Mouse (Mus musculus) limb, embryonic 10.5 days (tissue): ENCODE measurements at regions not wholly inside any gene's neighbourhood (a gene's known extent, or its start where the extent isn't known, plus 50 kb on each side); places are given as distances from the start of the nearest gene placed in this dataset.

ENCODE experiments used
- DNase-seq: peaks from one replicate; pipeline ENCODE4 v3.0.0-alpha.2; 2017; ENCODE audit warnings: low spot score
- H3K27ac ChIP-seq: fragments of 300-500 bp; sonication (generic); 2 replicates; pipeline ENCODE4 v1.5.1; 2016; ENCODE audit warnings: mild to moderate bottlenecking
- H3K27me3 ChIP-seq: fragments of 300-500 bp; sonication (generic); 2 replicates; pipeline ENCODE4 v1.6.1; 2016; ENCODE audit warnings: low read depth, mild to moderate bottlenecking; ENCODE audit not compliant: poor library complexity, severe bottlenecking
- H3K36me3 ChIP-seq: fragments of 300-500 bp; sonication (generic); 2 replicates; pipeline ENCODE4 v1.6.1; 2016; ENCODE audit warnings: mild to moderate bottlenecking, moderate library complexity
- H3K4me1 ChIP-seq: fragments of 300-500 bp; sonication (generic); 2 replicates; pipeline ENCODE4 v1.6.1; 2016
- H3K4me3 ChIP-seq: fragments of 300-500 bp; sonication (generic); 2 replicates; pipeline ENCODE4 v1.5.1; 2016; ENCODE audit warnings: mild to moderate bottlenecking, moderate library complexity
- H3K9me3 ChIP-seq: fragments of 300-500 bp; sonication (generic); replicated peaks from 2 replicates; pipeline ENCODE4 v1.6.1; 2016; ENCODE audit warnings: mild to moderate bottlenecking
- WGBS: fragments of 180-500 bp; shearing (Covaris S2); methylation state at CpG from one replicate; pipeline ENCODE4 v1.1.7; 2016; 5-methylcytosine and 5-hydroxymethylcytosine counted together

DNA sequence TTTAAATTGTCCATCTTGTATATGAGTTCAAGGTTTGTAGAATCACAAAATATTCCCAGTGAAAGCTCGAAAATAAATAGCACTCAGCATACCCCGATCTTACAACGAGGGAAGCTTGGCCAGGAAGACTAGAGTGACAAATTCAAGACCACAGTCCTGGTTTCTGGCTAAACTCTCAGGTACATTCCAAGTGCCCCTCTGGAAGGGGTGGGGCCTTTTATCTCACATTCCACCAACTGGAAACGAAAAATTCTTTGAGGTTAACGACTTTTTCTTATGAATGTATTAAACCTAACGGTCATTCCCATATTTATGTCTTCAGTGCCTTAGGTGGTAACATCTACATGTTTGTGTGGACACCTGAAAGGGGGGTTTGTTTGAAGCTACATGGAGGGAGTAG is 50.8 kb upstream of the Spred1 start:
- Histone ChIP-seq H3K9me3 (no peaks in the 10 kb centered on the region), H3K27ac (no peak overlapping the region), H3K4me1 (no peaks in the 10 kb centered on the region), H3K36me3 (no peaks in the 10 kb centered on the region), H3K27me3 (no peaks in the 10 kb centered on the region), H3K4me3 (no peak overlapping the region)
- DNase-seq: no peak
- WGBS: 83% methylated on average over 6 of the region's 6 CpGs

- H3K27me3 ChIP-seq: no peaks in the 10 kb centered on the region
- no peaks in the 10 kb centered on the region for H3K4me1 ChIP-seq
- no peaks in the 10 kb centered on the region for H3K36me3 ChIP-seq
- DNase-seq: no peak
- H3K9me3 ChIP-seq: no peaks in the 10 kb centered on the region
- H3K27ac ChIP-seq: no peak overlapping the region
- H3K4me3 ChIP-seq: no peak overlapping the region
Observed at GRCm38 (mm10) chr2:117071098-117071497, 50.1 kb upstream of the Spred1 start.
